Mouse (Mus musculus) central nervous system, embryonic 14 days (tissue): ENCODE results near the gene Hcrtr2. TPM values are rescaled to one million over a fixed set of nuclear protein-coding genes. Genes with fewer than 3 reads are reported as not detected.

Experiments used
- polyA plus RNA-seq: library from polyadenylated mRNA; depleted of rRNA; stranded (reverse); fragments of >200 nt; gene quantifications from 2 replicates; pipeline ENCODE4 v1.2.3, GENCODE M21; 2012; rRNA removed

The Hcrtr2 gene
- polyA plus RNA-seq: 1.7 and 1.9 TPM in 2 replicates

DNA sequence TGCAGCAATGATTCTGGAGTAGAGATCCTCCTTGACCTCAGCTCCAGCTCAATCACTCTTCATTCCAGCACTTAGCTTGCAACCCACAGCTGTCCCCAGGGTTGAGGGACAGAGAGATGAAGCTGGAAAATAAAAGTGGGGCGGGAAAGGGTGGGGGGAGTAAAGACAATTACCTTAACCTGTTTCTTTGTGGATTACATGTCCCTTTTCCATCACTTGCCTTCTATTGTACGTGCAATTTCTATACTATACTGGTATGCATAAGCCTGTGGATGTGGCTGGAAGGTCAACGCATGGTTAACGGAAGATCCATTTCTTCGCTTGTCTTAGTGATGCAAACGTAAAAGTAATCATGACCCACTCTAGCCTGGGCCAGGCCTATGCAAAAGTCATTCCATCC, at the start of gene Hcrtr2:
Gene Hcrtr2, minus strand, starts transcription at position 101 of the 400 bp plus-strand sequence.

GRCm38 (mm10) chr9:76213557-76213956, 110.1 kb downstream of the Hcrtr2 start, which contains the start of gene Gfral:
Gene Gfral, minus strand, starts transcription at chr9:76213657.

Other genes with a start within 250 kb of the Hcrtr2 start
- not detected in 2 replicates for gene Gfral, start 110.2 kb downstream of the Hcrtr2 start, polyA plus RNA-seq
- 0.02 and 0.30 TPM in 2 replicates for gene Fam83b, start 243.3 kb upstream of the Hcrtr2 start, polyA plus RNA-seq